Mouse (Mus musculus) frontal cortex, postnatal 14 days (tissue): ENCODE results near the gene Vtcn1.
"Not testable (repeated sequence)": the region's sequence is repeated elsewhere in the genome, so short reads cannot be mapped to it uniquely, and the experiment has no call there.

Experiments
- DNase-seq, 2 experiments: peaks; one replicate each; pipeline ENCODE4 v3.0.0; 2022; ENCODE audit warnings: low spot score in 2 of 2

Vtcn1 gene

GRCm38 (mm10) chr3:100825225-100825965 is at the start of gene Vtcn1:
TSS of gene Vtcn1 (plus strand) at chr3:100825459.
- no peak for DNase-seq

- DNase-seq: no peak
These were observed 48.3 kb upstream of the Vtcn1 start for GRCm38 (mm10) chr3:100776967-100777366.

- no peak for DNase-seq
These were observed 47.7 kb upstream of the Vtcn1 start for GRCm38 (mm10) chr3:100777568-100777967.

- no peak for DNase-seq
These were observed 39.2 kb upstream of the Vtcn1 start for GRCm38 (mm10) chr3:100786076-100786475.

GRCm38 (mm10) chr3:100791670-100792069 is 33.6 kb upstream of the Vtcn1 start:
- DNase-seq: no peak

GRCm38 (mm10) chr3:100793345-100793744 is 31.9 kb upstream of the Vtcn1 start:
- DNase-seq: no peak

GRCm38 (mm10) chr3:100796571-100796970 is 28.7 kb upstream of the Vtcn1 start:
- DNase-seq: no peak

- no peak for DNase-seq
These were observed 27.8 kb upstream of the Vtcn1 start for GRCm38 (mm10) chr3:100797166-100798145.

GRCm38 (mm10) chr3:100798872-100799422 is 26.3 kb upstream of the Vtcn1 start:
- DNase-seq: no peak

GRCm38 (mm10) chr3:100804975-100805374 is 20.3 kb upstream of the Vtcn1 start:
- DNase-seq: no peak

GRCm38 (mm10) chr3:100805925-100806324 is 19.3 kb upstream of the Vtcn1 start:
- no peak for DNase-seq

- no peak for DNase-seq
These were observed 14.8 kb upstream of the Vtcn1 start for GRCm38 (mm10) chr3:100810461-100810860.

GRCm38 (mm10) chr3:100811836-100812235 is 13.4 kb upstream of the Vtcn1 start:
- no peak for DNase-seq

- DNase-seq: not testable (repeated sequence)
These were observed 9.8 kb upstream of the Vtcn1 start for GRCm38 (mm10) chr3:100815490-100815889.

GRCm38 (mm10) chr3:100818709-100819108 is 6.5 kb upstream of the Vtcn1 start:
- no peak for DNase-seq

- DNase-seq: no peak
These were observed 5.7 kb upstream of the Vtcn1 start for GRCm38 (mm10) chr3:100819571-100819970.

GRCm38 (mm10) chr3:100820852-100821251 is 4.4 kb upstream of the Vtcn1 start:
- DNase-seq: no peak

GRCm38 (mm10) chr3:100821276-100821675 is 4.0 kb upstream of the Vtcn1 start:
- DNase-seq: no peak

- DNase-seq: no peak
These were observed 18.5 kb downstream of the Vtcn1 start for GRCm38 (mm10) chr3:100843784-100844183.

GRCm38 (mm10) chr3:100844366-100844765 is 19.1 kb downstream of the Vtcn1 start:
- no peak for DNase-seq

GRCm38 (mm10) chr3:100848348-100848747 is 23.1 kb downstream of the Vtcn1 start:
- no peak for DNase-seq

- no peak for DNase-seq
These were observed 25.2 kb downstream of the Vtcn1 start for GRCm38 (mm10) chr3:100850468-100850867.
